Mouse (Mus musculus) stomach, embryonic 16.5 days (tissue): ENCODE data around the gene Ppard. TPM values are rescaled to one million over a fixed set of nuclear protein-coding genes. Genes with fewer than 3 reads are reported as not detected.

ENCODE experiments used
- ATAC-seq: fragments of 200-750 bp; cut with Nextera tagmentation; 2 replicates; pipeline ENCODE4 v1.8.0; 2017; ENCODE audit warnings: moderate number of reproducible peaks, moderate TSS enrichment; ENCODE audit not compliant: insufficient read depth, low FRiP score
- H3K27ac ChIP-seq: fragments of 300-500 bp; sonication (generic); 2 replicates; pipeline ENCODE4 v1.5.1; 2014; ENCODE audit warnings: low read length
- H3K27me3 ChIP-seq: fragments of 300-500 bp; sonication (generic); 2 replicates; pipeline ENCODE4 v1.6.1; 2014; ENCODE audit warnings: low read length, control low read depth, mixed read lengths; ENCODE audit not compliant: control insufficient read depth, insufficient read depth
- H3K36me3 ChIP-seq: fragments of 300-500 bp; sonication (generic); 2 replicates; pipeline ENCODE4 v1.6.1; 2014; ENCODE audit warnings: low read length; ENCODE audit not compliant: control insufficient read depth, insufficient read depth
- H3K4me1 ChIP-seq: fragments of 300-500 bp; sonication (generic); 2 replicates; pipeline ENCODE4 v1.6.1; 2014; ENCODE audit warnings: low read length, control low read depth, mixed read lengths; ENCODE audit not compliant: control insufficient read depth, insufficient read depth
- H3K4me2 ChIP-seq: fragments of 300-500 bp; sonication (generic); 2 replicates; pipeline ENCODE4 v1.6.1; 2014; ENCODE audit warnings: low read depth, low read length, mixed read lengths
- H3K4me3 ChIP-seq: fragments of 300-500 bp; sonication (generic); replicated peaks from 2 replicates; pipeline ENCODE4 v1.5.1; 2014; ENCODE audit warnings: mild to moderate bottlenecking, low read length
- H3K9ac ChIP-seq: fragments of 300-500 bp; sonication (generic); 2 replicates; pipeline ENCODE4 v1.6.1; 2014; ENCODE audit warnings: low read length
- H3K9me3 ChIP-seq: fragments of 300-500 bp; sonication (generic); replicated peaks from 2 replicates; pipeline ENCODE4 v1.6.1; 2016; ENCODE audit warnings: low read length, control low read depth; ENCODE audit not compliant: control insufficient read depth
- WGBS: fragments of 180-500 bp; shearing (Covaris S2); extraction: QIAGEN DNeasy Blood & Tissue Kit; methylation state at CpG from one replicate; pipeline ENCODE4 v1.1.7; 2014; 5-methylcytosine and 5-hydroxymethylcytosine counted together
- polyA plus RNA-seq: library from polyadenylated mRNA; unstranded; fragments of >200 nt; fragmentation: Nextera tagmentation; extraction: Ambion mirVana; gene quantifications from 2 replicates; pipeline ENCODE4 v1.2.1, GENCODE M21; 2015

Ppard gene
- polyA plus RNA-seq, 1 experiment from 2014 or later, result 2.8 TPM

- 90% methylated on average over 7 of the region's 7 CpGs for WGBS
- ATAC-seq, result no peak
- H3K9ac ChIP-seq, result no peak overlapping the region
Observed at GRCm38 (mm10) chr17:28281866-28282441, 49.5 kb downstream of the Ppard start.

GRCm38 (mm10) chr17:28283199-28283598 is 50.7 kb downstream of the Ppard start:
- no peak overlapping the region for H3K9ac ChIP-seq
- H3K4me3 ChIP-seq, result no peak overlapping the region
- H3K9me3 ChIP-seq, result no peaks in the 10 kb centered on the region
- H3K27me3 ChIP-seq, result no peaks in the 10 kb centered on the region
- no peak overlapping the region for H3K27ac ChIP-seq
- ATAC-seq, result no peak
- WGBS, result 87% methylated on average over 10 of the region's 10 CpGs
- H3K4me2 ChIP-seq, result no peak overlapping the region
- H3K4me1 ChIP-seq, result peaks cover 21% of the 10 kb centered on the region
- H3K36me3 ChIP-seq, result no peaks in the 10 kb centered on the region

More at GRCm38 (mm10) chr17:28281866-28282441, 49.5 kb downstream of the Ppard start:
- Histone ChIP-seq H3K36me3 (no peaks in the 10 kb centered on the region), H3K4me3 (no peak overlapping the region), H3K4me1 (peaks cover 21% of the 10 kb centered on the region), H3K4me2 (no peak overlapping the region), H3K27ac (no peak overlapping the region), H3K27me3 (no peaks in the 10 kb centered on the region), H3K9me3 (no peaks in the 10 kb centered on the region)

DNA sequence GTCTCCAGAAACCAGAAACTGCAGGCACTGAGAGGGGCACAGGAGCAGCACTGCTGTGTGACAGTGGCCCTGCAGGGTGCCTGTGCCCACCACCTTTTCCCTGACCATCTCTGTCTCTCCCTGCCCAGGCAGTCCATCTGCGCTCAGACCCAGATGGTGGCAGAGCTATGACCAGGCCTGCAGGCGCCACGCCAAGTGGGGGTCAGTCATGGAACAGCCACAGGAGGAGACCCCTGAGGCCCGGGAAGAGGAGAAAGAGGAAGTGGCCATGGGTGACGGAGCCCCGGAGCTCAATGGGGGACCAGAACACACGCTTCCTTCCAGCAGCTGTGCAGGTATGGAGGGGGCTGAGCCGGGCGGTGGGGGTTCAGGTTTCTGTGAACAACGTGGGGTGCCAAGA is 53.6 kb downstream of the Ppard start:
- no peak for ATAC-seq
- Histone ChIP-seq H3K36me3 (no peaks in the 10 kb centered on the region), H3K4me2 (no peak overlapping the region), H3K27me3 (no peaks in the 10 kb centered on the region), H3K4me3 (no peak overlapping the region), H3K9ac (no peak overlapping the region), H3K4me1 (peaks cover 9% of the 10 kb centered on the region; the same call in 1 of the 2 replicates), H3K9me3 (no peaks in the 10 kb centered on the region), H3K27ac (no peak overlapping the region)
- WGBS, result 73% methylated on average over 10 of the region's 10 CpGs

GRCm38 (mm10) chr17:28286964-28287363 is 54.5 kb downstream of the Ppard start:
- H3K9ac ChIP-seq, result no peak overlapping the region
- 55% methylated on average over 5 of the region's 5 CpGs for WGBS
- H3K27me3 ChIP-seq, result no peaks in the 10 kb centered on the region
- H3K4me3 ChIP-seq, result no peak overlapping the region
- no peaks in the 10 kb centered on the region for H3K9me3 ChIP-seq
- H3K36me3 ChIP-seq, result no peaks in the 10 kb centered on the region
- no peak overlapping the region for H3K27ac ChIP-seq
- H3K4me2 ChIP-seq, result no peak overlapping the region
- ATAC-seq, result no peak
- H3K4me1 ChIP-seq, result peaks cover 9% of the 10 kb centered on the region; the same call in 1 of the 2 replicates

DNA sequence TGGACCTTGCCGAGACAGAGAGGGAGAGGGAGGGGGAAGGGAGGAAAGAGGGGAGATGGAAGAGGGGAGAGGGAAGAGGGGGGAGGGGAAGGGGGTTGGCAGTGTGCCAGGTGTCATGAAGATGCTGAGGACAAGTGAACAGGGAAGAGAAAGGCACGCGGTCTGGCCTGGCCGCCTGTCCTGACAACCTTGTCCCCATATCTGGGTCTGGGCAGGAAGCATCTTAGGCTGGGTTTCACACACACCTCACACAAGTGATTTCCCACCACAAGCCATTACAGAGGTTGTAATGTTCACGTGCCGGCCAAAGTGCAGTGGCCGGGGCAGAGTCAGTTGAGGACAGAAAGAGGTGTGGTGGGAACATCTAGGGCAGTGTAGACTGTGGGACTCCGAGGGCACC is 55.1 kb downstream of the Ppard start:
- H3K27ac ChIP-seq, result no peak overlapping the region
- 49% methylated on average over 8 of the region's 8 CpGs for WGBS
- 0 out of 2 replicates have a peak, but pooled peaks have one; percentile 1 for ATAC-seq

GRCm38 (mm10) chr17:28287980-28288379 is 55.5 kb downstream of the Ppard start:
- Histone ChIP-seq H3K4me3 (no peak overlapping the region), H3K27me3 (no peaks in the 10 kb centered on the region), H3K9me3 (no peaks in the 10 kb centered on the region), H3K4me2 (no peak overlapping the region), H3K36me3 (no peaks in the 10 kb centered on the region), H3K9ac (no peak overlapping the region), H3K4me1 (peaks cover 9% of the 10 kb centered on the region; the same call in 1 of the 2 replicates), H3K27ac (no peak overlapping the region)
- WGBS, result 57% methylated on average over 5 of the region's 5 CpGs
- ATAC-seq, result 0 out of 2 replicates have a peak, but pooled peaks have one; percentile 19

More for the DNA sequence above, 55.1 kb downstream of the Ppard start:
- no peaks in the 10 kb centered on the region for H3K9me3 ChIP-seq
- H3K4me2 ChIP-seq, result no peak overlapping the region
- H3K27me3 ChIP-seq, result no peaks in the 10 kb centered on the region
- H3K4me3 ChIP-seq, result no peak overlapping the region
- H3K9ac ChIP-seq, result no peak overlapping the region
- no peaks in the 10 kb centered on the region for H3K36me3 ChIP-seq
- H3K4me1 ChIP-seq, result peaks cover 9% of the 10 kb centered on the region; the same call in 1 of the 2 replicates

DNA sequence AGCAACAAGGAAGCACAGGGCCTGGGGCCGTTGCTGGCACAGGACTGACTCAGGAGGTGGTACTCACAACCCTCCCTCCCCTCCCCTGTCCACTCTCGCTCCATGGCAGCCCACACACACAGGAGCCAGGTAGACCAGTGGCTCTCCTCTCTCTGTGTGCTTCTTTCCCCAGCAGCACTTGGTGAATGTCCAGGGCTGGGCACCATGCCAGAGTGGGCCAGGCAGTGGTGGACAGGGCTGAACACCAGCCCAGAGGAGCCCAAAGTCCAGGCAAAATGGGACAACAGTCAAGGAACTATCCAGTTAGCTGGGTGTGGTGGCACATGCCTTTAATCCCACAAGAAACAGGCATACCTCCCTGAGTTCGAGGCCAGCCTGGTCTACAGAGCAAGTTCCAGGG is 57.8 kb downstream of the Ppard start:
- 59% methylated on average over 3 of the region's 3 CpGs for WGBS
- no peak overlapping the region for H3K4me3 ChIP-seq
- peak; percentile 39; the same call in 1 of the 2 replicates for ATAC-seq
- H3K27ac ChIP-seq, result no peak overlapping the region
- H3K9me3 ChIP-seq, result no peaks in the 10 kb centered on the region
- peak overlapping the region; percentile 19; the same call in 1 of the 2 replicates for H3K9ac ChIP-seq
- H3K4me1 ChIP-seq, result peaks cover 12% of the 10 kb centered on the region; the same call in 1 of the 2 replicates
- no peaks in the 10 kb centered on the region for H3K27me3 ChIP-seq
- no peak overlapping the region for H3K4me2 ChIP-seq
- no peaks in the 10 kb centered on the region for H3K36me3 ChIP-seq

DNA sequence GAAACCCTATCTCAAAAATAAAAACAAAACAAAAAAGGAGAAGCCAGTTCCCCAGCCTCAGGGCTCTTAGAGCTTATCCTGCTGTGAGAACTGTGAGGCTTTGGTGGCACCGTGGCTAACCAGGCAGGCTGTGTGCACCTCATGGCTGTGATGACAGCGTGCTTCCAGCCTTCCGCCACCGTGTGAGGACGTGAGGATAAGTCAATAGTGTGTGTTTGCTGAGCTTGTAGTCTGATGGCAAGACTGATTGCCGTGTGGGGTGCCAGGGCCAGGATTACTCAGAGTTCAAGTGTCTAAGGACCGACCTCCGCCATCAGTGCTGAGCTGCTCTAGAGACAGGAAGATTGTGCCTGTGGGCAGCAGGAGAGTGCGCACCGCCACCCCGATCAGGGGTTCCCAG is 58.2 kb downstream of the Ppard start:
- no peaks in the 10 kb centered on the region for H3K27me3 ChIP-seq
- H3K9me3 ChIP-seq, result no peaks in the 10 kb centered on the region
- peaks cover 12% of the 10 kb centered on the region; the same call in 1 of the 2 replicates for H3K4me1 ChIP-seq
- H3K9ac ChIP-seq, result no peak overlapping the region
- no peak overlapping the region for H3K4me3 ChIP-seq
- H3K36me3 ChIP-seq, result no peaks in the 10 kb centered on the region
- peak; percentile 53; the same call in 1 of the 2 replicates for ATAC-seq
- WGBS, result 59% methylated on average over 11 of the region's 11 CpGs
- H3K27ac ChIP-seq, result no peak overlapping the region
- H3K4me2 ChIP-seq, result no peak overlapping the region

GRCm38 (mm10) chr17:28291346-28291745 is 58.8 kb downstream of the Ppard start:
- no peak overlapping the region for H3K9ac ChIP-seq
- peaks cover 12% of the 10 kb centered on the region; the same call in 1 of the 2 replicates for H3K4me1 ChIP-seq
- ATAC-seq, result no peak
- H3K36me3 ChIP-seq, result no peaks in the 10 kb centered on the region
- H3K4me3 ChIP-seq, result no peak overlapping the region
- 70% methylated on average over 7 of the region's 7 CpGs for WGBS
- no peaks in the 10 kb centered on the region for H3K9me3 ChIP-seq
- H3K27ac ChIP-seq, result no peak overlapping the region
- H3K27me3 ChIP-seq, result no peaks in the 10 kb centered on the region
- H3K4me2 ChIP-seq, result no peak overlapping the region
